Mouse (Mus musculus): ENCODE data around the gene Shroom3. TPM values are rescaled to one million over a fixed set of nuclear protein-coding genes. Genes with fewer than 3 reads are reported as not detected.

Gene Shroom3
- polyA plus RNA-seq, 1 experiment, result 1.3 TPM

DNA sequence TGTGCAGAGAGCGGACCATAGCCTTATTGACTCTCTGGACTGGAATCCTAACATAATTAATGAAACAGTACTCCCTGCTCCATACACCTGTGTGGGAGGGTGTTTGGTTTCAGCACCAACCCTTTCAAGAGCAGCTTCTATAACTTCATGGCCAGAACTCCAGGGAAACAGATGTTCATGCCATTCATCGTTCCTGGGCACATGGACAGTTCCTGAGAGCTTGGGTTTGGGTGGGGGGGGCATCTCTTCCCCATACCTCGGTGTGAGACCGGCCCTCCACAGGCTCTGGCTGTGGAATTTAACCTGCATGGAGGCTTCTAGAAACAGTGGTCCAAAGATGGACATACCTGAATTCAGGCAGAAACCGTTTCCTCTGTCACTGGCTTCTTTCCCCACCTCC lies 59.5 kb downstream of the Shroom3 start:
- Histone ChIP-seq H3K27ac (ENCODE audit: control insufficient read depth, insufficient read depth, low read depth, low read length, poor library complexity) (no peak overlapping the region), H3K4me3 (replicated peaks; ENCODE audit: control insufficient read depth, low read depth, low read length) (no peak overlapping the region), H3K4me1 (ENCODE audit: control insufficient read depth, insufficient read depth, low read length) (no peaks in the 10 kb centered on the region)
- TF ChIP-seq CTCF (IDR thresholded peaks at IDR 0.05; ENCODE audit: control insufficient read depth, insufficient read depth, low read length), result no peak
- no peak for TF ChIP-seq POLR2A (IDR thresholded peaks at IDR 0.05; ENCODE audit: borderline replicate concordance, control insufficient read depth, low read depth, low read length)
- 79% methylated on average over 5 of the region's 5 CpGs for WGBS

DNA sequence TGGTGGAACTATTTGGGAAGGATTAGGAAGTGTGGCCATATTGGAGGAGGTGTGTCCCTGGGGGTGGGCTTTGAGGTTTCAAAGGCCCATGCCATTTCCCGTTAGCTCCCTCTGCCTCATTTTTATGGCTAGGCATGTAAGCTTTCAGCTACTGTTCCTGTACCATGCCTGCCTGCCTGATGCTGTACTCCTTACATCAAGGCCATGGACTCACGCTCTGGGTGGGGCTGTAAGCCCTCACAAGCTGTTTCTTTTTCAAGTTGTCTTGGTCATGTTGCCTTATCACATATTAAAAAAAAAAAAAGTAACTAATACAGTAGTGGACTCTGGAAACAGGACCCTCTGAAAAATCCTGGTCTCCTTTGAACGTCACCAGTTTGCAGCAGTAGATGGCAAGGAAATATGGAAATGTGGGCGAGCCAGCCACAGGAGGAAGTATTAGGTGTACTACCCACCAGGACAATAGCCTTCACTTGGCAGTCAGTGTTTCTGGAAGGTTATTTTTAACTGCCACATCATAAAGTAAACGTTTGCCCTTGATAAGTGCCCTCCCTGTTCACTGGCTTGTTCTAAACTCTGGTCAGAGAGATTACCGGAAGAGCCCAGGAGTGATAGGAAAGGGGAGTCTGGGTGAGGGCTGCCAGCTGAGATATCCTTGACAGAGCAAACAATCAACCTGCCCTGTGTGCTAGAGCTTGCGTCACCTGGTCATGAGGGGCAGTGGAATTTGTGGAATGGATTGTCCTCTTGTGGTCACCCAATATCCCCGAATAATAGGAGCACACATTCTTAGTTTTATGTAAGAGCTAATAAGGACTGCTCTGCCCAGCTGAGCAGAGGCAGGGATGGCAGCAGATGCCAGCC lies 62.4 kb downstream of the Shroom3 start:
- TF ChIP-seq CTCF (IDR thresholded peaks at IDR 0.05; ENCODE audit: control insufficient read depth, insufficient read depth, low read length) (no peak), POLR2A (IDR thresholded peaks at IDR 0.05; ENCODE audit: borderline replicate concordance, control insufficient read depth, low read depth, low read length) (no peak)

DNA sequence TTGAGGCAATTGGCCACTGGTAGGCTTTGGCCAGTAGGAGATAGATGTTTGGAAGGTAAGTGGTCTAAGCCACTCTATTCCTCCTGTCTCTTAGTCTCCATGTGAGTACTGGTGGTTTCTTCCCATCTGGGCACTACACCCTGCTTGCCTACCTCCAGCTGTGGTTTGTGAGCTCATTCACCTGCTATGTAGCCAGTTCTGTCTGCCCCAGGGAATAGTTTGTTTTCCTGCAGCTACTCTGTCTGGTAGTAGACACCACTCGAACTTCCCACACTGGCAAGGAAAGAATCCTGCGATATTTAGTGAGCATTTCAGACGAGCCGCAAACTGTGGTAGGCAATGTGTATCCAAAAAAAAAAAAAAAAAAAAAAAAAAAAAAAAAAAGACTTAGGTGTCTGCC lies 68.3 kb downstream of the Shroom3 start:
- 77% methylated on average over 4 of the region's 4 CpGs for WGBS
- Histone ChIP-seq H3K4me3 (replicated peaks; ENCODE audit: control insufficient read depth, low read depth, low read length) (no peak overlapping the region), H3K4me1 (ENCODE audit: control insufficient read depth, insufficient read depth, low read length) (no peaks in the 10 kb centered on the region), H3K27ac (ENCODE audit: control insufficient read depth, insufficient read depth, low read depth, low read length, poor library complexity) (no peak overlapping the region)
- TF ChIP-seq CTCF (IDR thresholded peaks at IDR 0.05; ENCODE audit: control insufficient read depth, insufficient read depth, low read length) (no peak), POLR2A (IDR thresholded peaks at IDR 0.05; ENCODE audit: borderline replicate concordance, control insufficient read depth, low read depth, low read length) (no peak)

More for the DNA sequence above, 62.4 kb downstream of the Shroom3 start:
- H3K4me1 ChIP-seq (ENCODE audit: control insufficient read depth, insufficient read depth, low read length), result no peaks in the 10 kb centered on the region
- 69% methylated on average over 8 of the region's 8 CpGs for WGBS
- H3K4me3 ChIP-seq (replicated peaks; ENCODE audit: control insufficient read depth, low read depth, low read length), result no peak overlapping the region
- no peak overlapping the region for H3K27ac ChIP-seq (ENCODE audit: control insufficient read depth, insufficient read depth, low read depth, low read length, poor library complexity)

GRCm38 (mm10) chr5:92755241-92755775 lies 72.1 kb downstream of the Shroom3 start:
- Histone ChIP-seq H3K4me3 (replicated peaks; ENCODE audit: control insufficient read depth, low read depth, low read length) (no peak overlapping the region), H3K4me1 (ENCODE audit: control insufficient read depth, insufficient read depth, low read length) (no peaks in the 10 kb centered on the region), H3K27ac (ENCODE audit: control insufficient read depth, insufficient read depth, low read depth, low read length, poor library complexity) (no peak overlapping the region)
- TF ChIP-seq POLR2A (IDR thresholded peaks at IDR 0.05; ENCODE audit: borderline replicate concordance, control insufficient read depth, low read depth, low read length) (no peak), CTCF (IDR thresholded peaks at IDR 0.05; ENCODE audit: control insufficient read depth, insufficient read depth, low read length) (no peak)
- WGBS, result 80% methylated on average over 7 of the region's 7 CpGs

- TF ChIP-seq CTCF (IDR thresholded peaks at IDR 0.05; ENCODE audit: control insufficient read depth, insufficient read depth, low read length) (no peak), POLR2A (IDR thresholded peaks at IDR 0.05; ENCODE audit: borderline replicate concordance, control insufficient read depth, low read depth, low read length) (no peak)
- Histone ChIP-seq H3K4me1 (ENCODE audit: control insufficient read depth, insufficient read depth, low read length) (no peaks in the 10 kb centered on the region), H3K4me3 (replicated peaks; ENCODE audit: control insufficient read depth, low read depth, low read length) (no peak overlapping the region), H3K27ac (ENCODE audit: control insufficient read depth, insufficient read depth, low read depth, low read length, poor library complexity) (no peak overlapping the region)
- 67% methylated on average over 6 of the region's 6 CpGs for WGBS
These were observed 76.0 kb downstream of the Shroom3 start for GRCm38 (mm10) chr5:92759156-92759745.

- Histone ChIP-seq H3K27ac (ENCODE audit: control insufficient read depth, insufficient read depth, low read depth, low read length, poor library complexity) (no peak overlapping the region), H3K4me3 (replicated peaks; ENCODE audit: control insufficient read depth, low read depth, low read length) (no peak overlapping the region), H3K4me1 (ENCODE audit: control insufficient read depth, insufficient read depth, low read length) (no peaks in the 10 kb centered on the region)
- 81% methylated on average over 7 of the region's 7 CpGs for WGBS
- TF ChIP-seq POLR2A (IDR thresholded peaks at IDR 0.05; ENCODE audit: borderline replicate concordance, control insufficient read depth, low read depth, low read length), result no peak
- no peak for TF ChIP-seq CTCF (IDR thresholded peaks at IDR 0.05; ENCODE audit: control insufficient read depth, insufficient read depth, low read length)
These were observed 77.3 kb downstream of the Shroom3 start for GRCm38 (mm10) chr5:92760542-92760941.

- Histone ChIP-seq H3K4me1 (ENCODE audit: control insufficient read depth, insufficient read depth, low read length) (no peaks in the 10 kb centered on the region), H3K4me3 (replicated peaks; ENCODE audit: control insufficient read depth, low read depth, low read length) (no peak overlapping the region), H3K27ac (ENCODE audit: control insufficient read depth, insufficient read depth, low read depth, low read length, poor library complexity) (no peak overlapping the region)
- TF ChIP-seq POLR2A (IDR thresholded peaks at IDR 0.05; ENCODE audit: borderline replicate concordance, control insufficient read depth, low read depth, low read length), result no peak
- no peak for TF ChIP-seq CTCF (IDR thresholded peaks at IDR 0.05; ENCODE audit: control insufficient read depth, insufficient read depth, low read length)
- WGBS, result 69% methylated on average over 9 of the region's 9 CpGs
These were observed 78.5 kb downstream of the Shroom3 start for GRCm38 (mm10) chr5:92761615-92762353.

DNA sequence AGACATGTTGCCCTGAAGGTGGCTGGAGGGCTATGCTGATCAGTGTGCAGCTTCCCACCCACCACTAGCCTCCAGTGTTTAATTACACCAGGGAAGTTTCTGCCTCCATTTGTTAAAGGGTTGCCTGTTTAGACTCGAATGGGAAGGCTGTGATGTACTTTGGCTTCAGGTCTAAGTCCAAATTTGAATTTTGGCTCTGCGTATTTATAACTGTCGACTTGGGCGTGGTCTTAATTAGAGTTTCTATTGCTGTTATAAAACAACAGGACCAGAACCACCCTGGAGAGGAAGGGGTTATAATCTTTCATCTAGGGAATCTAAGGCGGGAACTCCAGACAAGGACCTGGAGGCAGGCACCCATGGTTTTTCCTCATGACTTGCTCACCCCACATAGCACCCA lies 79.2 kb downstream of the Shroom3 start:
- TF ChIP-seq CTCF (IDR thresholded peaks at IDR 0.05; ENCODE audit: control insufficient read depth, insufficient read depth, low read length), result no peak
- no peak for TF ChIP-seq POLR2A (IDR thresholded peaks at IDR 0.05; ENCODE audit: borderline replicate concordance, control insufficient read depth, low read depth, low read length)
- 82% methylated on average over 5 of the region's 5 CpGs for WGBS
- Histone ChIP-seq H3K4me1 (ENCODE audit: control insufficient read depth, insufficient read depth, low read length) (no peaks in the 10 kb centered on the region), H3K4me3 (replicated peaks; ENCODE audit: control insufficient read depth, low read depth, low read length) (no peak overlapping the region), H3K27ac (ENCODE audit: control insufficient read depth, insufficient read depth, low read depth, low read length, poor library complexity) (no peak overlapping the region)

All from bone marrow, adult 2 months (tissue).